In the genomic region with DNA sequence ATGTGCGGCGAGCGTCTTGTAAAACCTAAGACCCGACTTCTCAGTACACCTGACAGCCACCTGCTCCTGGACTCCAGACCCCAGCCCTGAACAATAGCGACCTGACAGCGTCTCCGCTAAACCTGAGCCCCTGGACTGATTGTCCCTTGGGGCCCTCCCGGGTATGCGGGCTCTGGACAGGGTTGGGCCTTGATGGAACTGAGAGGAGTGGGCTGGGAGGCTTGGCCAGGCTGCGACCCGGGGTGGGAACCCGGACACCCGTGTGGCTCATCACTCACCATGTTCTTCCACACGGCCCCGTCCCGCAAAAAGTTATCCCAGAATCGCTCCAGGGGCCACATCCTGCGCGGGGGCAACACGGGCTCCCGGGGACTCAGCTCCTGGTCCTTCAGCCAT, we compare ENCODE assay signal across 8 mouse cellular contexts. TPM values are rescaled to one million over a fixed set of nuclear protein-coding genes. Genes with fewer than 3 reads are reported as not detected.
DNase-seq lines count a peak whose midpoint lies in the region; ATAC-seq and TF ChIP-seq lines count a peak whose summit lies in the region.

No protein-coding gene starts in this region.

- no peaks in the 10 kb centered on the region for H3K27me3 ChIP-seq in kidney, postnatal 0 days (ENCODE audit: insufficient read depth, low read length)
- H3K27me3 ChIP-seq in megakaryocyte, embryonic 14.5 days (replicated peaks) = no peaks in the 10 kb centered on the region

- ATAC-seq in kidney, postnatal 0 days (replicated peaks; ENCODE audit: low FRiP score, low read depth) = peak; percentile 54
- peak; percentile 4 to 7; a peak in 1 of 4 replicates for ATAC-seq in hematopoietic stem cell, adult 5-6 weeks (replicated peaks in 1 of 2; ENCODE audit: insufficient read depth in 1 of 2, low FRiP score in 2 of 2, low TSS enrichment in 1 of 2, low read depth in 1 of 2, poor library complexity in 2 of 2, severe bottlenecking in 2 of 2)

- TF ChIP-seq POLR2A in bone marrow macrophage, adult 2 months (IDR thresholded peaks at IDR 0.05; ENCODE audit: borderline replicate concordance, low read depth, low read length) = no peak

- H3K9me3 ChIP-seq in kidney, postnatal 0 days (replicated peaks; ENCODE audit: low read length) = no peaks in the 10 kb centered on the region
- H3K9me3 ChIP-seq in megakaryocyte, embryonic 14.5 days = no peaks in the 10 kb centered on the region

- H3K9ac ChIP-seq in kidney, postnatal 0 days (ENCODE audit: low read depth, low read length) = peak overlapping the region; percentile 92

- H3K4me2 ChIP-seq in kidney, postnatal 0 days (ENCODE audit: low read length) = peak overlapping the region; percentile 93

- 0 out of 2 replicates have a peak, but pooled peaks cover 3% of the 10 kb centered on the region for H3K36me3 ChIP-seq in kidney, postnatal 0 days (ENCODE audit: insufficient read depth, low read length)
- H3K36me3 ChIP-seq in megakaryocyte, embryonic 14.5 days (replicated peaks; ENCODE audit: low read length) = peaks cover 31% of the 10 kb centered on the region

- peaks cover 6% of the 10 kb centered on the region; the same call in 1 of the 2 replicates for H3K4me1 ChIP-seq in kidney, postnatal 0 days (replicated peaks; ENCODE audit: insufficient read depth, low read length)
- H3K4me1 ChIP-seq in bone marrow macrophage, adult 2 months (ENCODE audit: control insufficient read depth, insufficient read depth, low read length) = peaks cover 3% of the 10 kb centered on the region
- peaks cover 21% of the 10 kb centered on the region for H3K4me1 ChIP-seq in megakaryocyte, embryonic 14.5 days

- H3K27ac ChIP-seq in kidney, postnatal 0 days = peak overlapping the region; percentile 91
- H3K27ac ChIP-seq in bone marrow macrophage, adult 2 months (ENCODE audit: insufficient read depth, low read depth, low read length) = no peak overlapping the region

- 1% methylated on average over 21 of the region's 21 CpGs for WGBS in kidney, postnatal 0 days

- no peak for TF ChIP-seq CTCF in kidney, postnatal 0 days (IDR thresholded peaks at IDR 0.05; ENCODE audit: low read depth)
- no peak for TF ChIP-seq CTCF in bone marrow macrophage, adult 2 months (IDR thresholded peaks at IDR 0.05; ENCODE audit: low read depth, low read length)

- DNase-seq in kidney, postnatal 0 days (ENCODE audit: low spot score) = no peak
- no peak for DNase-seq in kidney, adult 8-10 months
- DNase-seq in cerebellum, adult 18-20 months = no peak
- DNase-seq in cerebellum, adult 9-10 months = no peak
- DNase-seq in cerebellum, adult 11-12 months = no peak

- H3K4me3 ChIP-seq in kidney, postnatal 0 days (replicated peaks; ENCODE audit: low read depth, low read length) = peak overlapping the region; percentile 99
- peak overlapping the region; percentile 76 for H3K4me3 ChIP-seq in bone marrow macrophage, adult 2 months (ENCODE audit: insufficient read depth, low read length)
- H3K4me3 ChIP-seq in megakaryocyte, embryonic 14.5 days (replicated peaks) = peak overlapping the region; percentile 97

RNA-seq across cellular contexts. Expression of a gene that starts 0.3 kb away (rescaled TPM):
- polyA plus RNA-seq in kidney, postnatal 0 days (2015; fragmentation: Nextera tagmentation; extraction: Ambion mirVana) = 524 and 542 TPM in 2 replicates
- 73.8 and 76.3 TPM in 2 replicates for polyA plus RNA-seq in bone marrow macrophage, adult 2 months (2012; ENCODE audit: insufficient read depth, insufficient read length, missing spikeins)
- 43.8 and 50.3 TPM in 2 replicates for total RNA-seq in hematopoietic stem cell, adult 5-6 weeks (2017)
- polyA plus RNA-seq in megakaryocyte, embryonic 14.5 days (2012; ENCODE audit: insufficient read depth, low replicate concordance) = 44.4 and 297 TPM in 2 replicates

RNA-seq across cellular contexts. Expression of a gene that starts 9.2 kb away (rescaled TPM):
- polyA plus RNA-seq in kidney, postnatal 0 days (2015; fragmentation: Nextera tagmentation; extraction: Ambion mirVana) = 30.8 and 35.5 TPM in 2 replicates
- 23.5 and 25.5 TPM in 2 replicates for polyA plus RNA-seq in bone marrow macrophage, adult 2 months (2012; ENCODE audit: insufficient read depth, insufficient read length, missing spikeins)
- total RNA-seq in hematopoietic stem cell, adult 5-6 weeks (2017) = 110 and 135 TPM in 2 replicates
- 2.9 and 3.7 TPM in 2 replicates for polyA plus RNA-seq in megakaryocyte, embryonic 14.5 days (2012; ENCODE audit: insufficient read depth, low replicate concordance)

RNA-seq across cellular contexts. Expression of a gene that starts 9.5 kb away (rescaled TPM):
- 54.9 and 62.9 TPM in 2 replicates for polyA plus RNA-seq in kidney, postnatal 0 days (2015; fragmentation: Nextera tagmentation; extraction: Ambion mirVana)
- polyA plus RNA-seq in bone marrow macrophage, adult 2 months (2012; ENCODE audit: insufficient read depth, insufficient read length, missing spikeins) = 22.6 and 23.6 TPM in 2 replicates
- total RNA-seq in hematopoietic stem cell, adult 5-6 weeks (2017) = 11.1 and 50.3 TPM in 2 replicates
- polyA plus RNA-seq in megakaryocyte, embryonic 14.5 days (2012; ENCODE audit: insufficient read depth, low replicate concordance) = 8.2 and 42.4 TPM in 2 replicates

RNA-seq across cellular contexts. Expression of a gene that starts 39.2 kb away (rescaled TPM):
- polyA plus RNA-seq in kidney, postnatal 0 days (2015; fragmentation: Nextera tagmentation; extraction: Ambion mirVana) = 11.9 and 14.0 TPM in 2 replicates
- polyA plus RNA-seq in bone marrow macrophage, adult 2 months (2012; ENCODE audit: insufficient read depth, insufficient read length, missing spikeins) = 90.7 and 91.2 TPM in 2 replicates
- 65.7 and 83.7 TPM in 2 replicates for total RNA-seq in hematopoietic stem cell, adult 5-6 weeks (2017)
- polyA plus RNA-seq in megakaryocyte, embryonic 14.5 days (2012; ENCODE audit: insufficient read depth, low replicate concordance) = 1.7 and 2.8 TPM in 2 replicates
